Mouse (Mus musculus): Measurements from ENCODE around the gene Rasip1.

Gene Rasip1

GRCm38 (mm10) chr7:45625481-45625880 is 1.8 kb upstream of the Rasip1 start:
- no peak for DNase-seq

- no peak for DNase-seq
Observed at GRCm38 (mm10) chr7:45626571-45627076, 664 bp upstream of the Rasip1 start.

GRCm38 (mm10) chr7:45628364-45629294 is 1.3 kb downstream of the Rasip1 start:
- peak; percentile 78 to 89 for DNase-seq

GRCm38 (mm10) chr7:45630064-45630907 is 3.0 kb downstream of the Rasip1 start:
- DNase-seq, result no peak

GRCm38 (mm10) chr7:45632499-45632898 is 5.2 kb downstream of the Rasip1 start:
- DNase-seq, result no peak

GRCm38 (mm10) chr7:45634946-45635681 is 7.8 kb downstream of the Rasip1 start:
- DNase-seq, result peak in 1 of 2 experiments; percentile 53

GRCm38 (mm10) chr7:45635711-45636688 is 8.7 kb downstream of the Rasip1 start:
- no peak for DNase-seq

GRCm38 (mm10) chr7:45637710-45638109 is 10.4 kb downstream of the Rasip1 start:
- DNase-seq, result no peak

- DNase-seq, result peak; percentile 92
Observed at GRCm38 (mm10) chr7:45638623-45639401, 11.5 kb downstream of the Rasip1 start.

GRCm38 (mm10) chr7:45639561-45640027 is 12.3 kb downstream of the Rasip1 start, which contains the start of gene Mamstr:
Mamstr (plus strand) TSS chr7:45639977.
- DNase-seq, result no peak

- no peak for DNase-seq
Observed at GRCm38 (mm10) chr7:45640191-45640957, 13.1 kb downstream of the Rasip1 start.

- DNase-seq, result no peak
Observed at GRCm38 (mm10) chr7:45641391-45642040, 14.2 kb downstream of the Rasip1 start.

GRCm38 (mm10) chr7:45642083-45642482 is 14.8 kb downstream of the Rasip1 start:
- DNase-seq, result no peak

- no peak for DNase-seq
Observed at GRCm38 (mm10) chr7:45642503-45643255, 15.4 kb downstream of the Rasip1 start.

- DNase-seq, result peak; percentile 84 to 90
Observed at GRCm38 (mm10) chr7:45643441-45644178, 16.3 kb downstream of the Rasip1 start.

GRCm38 (mm10) chr7:45644183-45644582 is 16.9 kb downstream of the Rasip1 start:
- no peak for DNase-seq

- no peak for DNase-seq
Observed at GRCm38 (mm10) chr7:45644872-45645590, 17.7 kb downstream of the Rasip1 start.

All from kidney, adult 8-10 months (tissue).